Mouse (Mus musculus) neural tube, embryonic 13.5 days (tissue): ENCODE measurements around the gene Ksr2. TPM values are rescaled to one million over a fixed set of nuclear protein-coding genes. Genes with fewer than 3 reads are reported as not detected.
"Not testable (repeated sequence)": the region's sequence is repeated elsewhere in the genome, so short reads cannot be mapped to it uniquely, and the experiment has no call there.

Experiments
- ATAC-seq: fragments of 200-750 bp; cut with Nextera tagmentation; 2 replicates; pipeline ENCODE4 v1.8.0; 2017; ENCODE audit warnings: low read depth, mild to moderate bottlenecking, moderate TSS enrichment, moderate library complexity
- H3K27ac ChIP-seq: fragments of 300-500 bp; sonication (generic); replicated peaks from 2 replicates; pipeline ENCODE4 v1.5.1; 2015; ENCODE audit warnings: moderate library complexity, mild to moderate bottlenecking, inconsistent platforms
- H3K27me3 ChIP-seq: fragments of 300-500 bp; sonication (generic); 2 replicates; pipeline ENCODE4 v1.6.1; 2015; ENCODE audit warnings: mild to moderate bottlenecking, inconsistent platforms
- H3K36me3 ChIP-seq: fragments of 300-500 bp; sonication (generic); 2 replicates; pipeline ENCODE4 v1.6.1; 2015; ENCODE audit warnings: mild to moderate bottlenecking, inconsistent platforms
- H3K4me1 ChIP-seq: fragments of 300-500 bp; sonication (generic); replicated peaks from 2 replicates; pipeline ENCODE4 v1.6.1; 2015; ENCODE audit warnings: inconsistent platforms
- H3K4me2 ChIP-seq: fragments of 300-500 bp; sonication (generic); 2 replicates; pipeline ENCODE4 v1.6.1; 2015; ENCODE audit warnings: inconsistent platforms, mild to moderate bottlenecking, moderate library complexity
- H3K4me3 ChIP-seq: fragments of 300-500 bp; sonication (generic); 2 replicates; pipeline ENCODE4 v1.5.1; 2015; ENCODE audit warnings: mild to moderate bottlenecking, inconsistent platforms
- H3K9ac ChIP-seq: fragments of 300-500 bp; sonication (generic); 2 replicates; pipeline ENCODE4 v1.6.1; 2015; ENCODE audit warnings: moderate library complexity, mild to moderate bottlenecking, inconsistent platforms
- H3K9me3 ChIP-seq: fragments of 300-500 bp; sonication (generic); 2 replicates; pipeline ENCODE4 v1.6.1; 2016; ENCODE audit warnings: inconsistent platforms
- WGBS: fragments of 180-500 bp; shearing (Covaris S2); methylation state at CpG from one replicate; pipeline ENCODE4 v1.1.7; 2015; 5-methylcytosine and 5-hydroxymethylcytosine counted together
- polyA plus RNA-seq: library from polyadenylated mRNA; unstranded; fragments of >200 nt; fragmentation: Nextera tagmentation; extraction: Ambion mirVana; gene quantifications from 2 replicates; pipeline ENCODE4 v1.2.1, GENCODE M21; 2015

The Ksr2 gene
- polyA plus RNA-seq, 1 experiment from 2014 or later: 6.4 TPM

DNA sequence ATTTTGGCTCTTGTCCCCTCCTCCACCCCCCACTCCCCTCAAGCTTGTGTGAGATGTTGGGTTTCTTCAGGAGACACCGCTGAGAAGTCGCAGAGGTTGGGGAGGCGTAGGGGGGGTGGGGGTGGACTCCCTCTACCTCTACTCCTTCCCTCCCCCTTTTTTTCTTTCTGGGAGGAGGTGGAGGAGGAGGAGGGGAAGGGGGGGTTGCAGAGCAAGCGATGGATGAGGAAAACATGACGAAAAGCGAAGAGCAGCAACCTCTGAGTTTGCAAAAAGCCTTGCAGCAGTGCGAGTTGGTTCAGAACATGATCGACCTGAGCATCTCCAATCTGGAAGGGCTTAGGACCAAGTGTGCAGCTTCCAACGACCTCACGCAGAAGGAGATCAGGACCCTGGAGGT, 811 bp downstream of the Ksr2 start:
- Histone ChIP-seq H3K4me3 (peak overlapping the region; percentile 68), H3K4me2 (peak overlapping the region; percentile 70), H3K4me1 (peaks cover 27% of the 10 kb centered on the region), H3K9ac (peak overlapping the region; percentile 88), H3K27me3 (peaks cover 12% of the 10 kb centered on the region), H3K9me3 (no peaks in the 10 kb centered on the region), H3K27ac (peak overlapping the region; percentile 99), H3K36me3 (no peaks in the 10 kb centered on the region)
- ATAC-seq: peak; percentile 51
- 3% methylated on average over 10 of the region's 10 CpGs for WGBS

DNA sequence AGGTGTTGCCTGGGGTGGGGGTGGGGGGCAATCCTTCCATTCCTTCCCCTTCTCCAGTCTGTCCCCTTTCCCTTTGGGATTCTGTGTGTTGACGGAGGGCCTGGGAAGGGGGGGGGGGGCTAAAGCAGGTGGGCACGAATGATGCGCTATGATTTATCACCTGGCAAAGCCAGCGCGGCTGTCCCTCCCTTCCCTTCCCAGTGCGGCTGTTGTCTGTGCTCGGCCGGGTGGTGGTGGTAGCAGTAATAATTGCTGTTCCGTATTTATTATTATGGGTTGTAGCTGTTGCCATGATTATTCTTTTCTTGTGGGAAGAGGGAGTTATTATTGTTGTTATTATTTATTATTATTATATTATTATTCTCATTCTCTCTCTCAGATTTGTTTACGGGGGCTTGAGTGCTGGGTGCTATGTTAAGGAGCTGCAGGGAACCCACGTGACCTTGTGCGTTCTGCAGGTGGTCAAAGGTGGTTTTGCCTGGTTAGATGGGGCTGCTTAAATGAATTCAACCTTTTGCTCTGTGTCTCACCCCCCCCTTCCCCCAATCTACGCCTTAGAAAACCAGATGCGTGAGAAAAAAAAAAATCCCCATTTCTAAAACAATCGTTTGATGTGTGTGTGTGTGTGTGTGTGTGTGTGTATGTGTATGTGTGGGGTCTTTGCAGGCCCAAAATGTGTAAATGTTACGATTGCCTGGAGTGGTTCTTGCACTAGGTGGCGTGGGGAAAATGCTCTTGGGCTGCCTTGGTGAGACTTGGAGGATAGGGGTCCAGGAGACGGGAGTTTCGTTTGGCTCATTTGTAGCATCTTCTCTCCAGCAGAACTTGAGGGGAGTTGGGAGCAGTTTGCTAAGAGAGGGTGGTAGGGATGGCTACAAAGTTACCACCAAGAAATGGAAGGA, 1.5 kb downstream of the Ksr2 start:
- peak overlapping the region; percentile 70 for H3K4me2 ChIP-seq
- peaks cover 12% of the 10 kb centered on the region for H3K27me3 ChIP-seq
- no peaks in the 10 kb centered on the region for H3K9me3 ChIP-seq
- 22% methylated on average over 19 of the region's 19 CpGs for WGBS
- H3K4me1 ChIP-seq: peaks cover 27% of the 10 kb centered on the region
- peak overlapping the region; percentile 99 for H3K27ac ChIP-seq
- H3K36me3 ChIP-seq: no peaks in the 10 kb centered on the region
- H3K9ac ChIP-seq: peak overlapping the region; percentile 88
- peak overlapping the region; percentile 68 for H3K4me3 ChIP-seq
- peak; percentile 16 for ATAC-seq

DNA sequence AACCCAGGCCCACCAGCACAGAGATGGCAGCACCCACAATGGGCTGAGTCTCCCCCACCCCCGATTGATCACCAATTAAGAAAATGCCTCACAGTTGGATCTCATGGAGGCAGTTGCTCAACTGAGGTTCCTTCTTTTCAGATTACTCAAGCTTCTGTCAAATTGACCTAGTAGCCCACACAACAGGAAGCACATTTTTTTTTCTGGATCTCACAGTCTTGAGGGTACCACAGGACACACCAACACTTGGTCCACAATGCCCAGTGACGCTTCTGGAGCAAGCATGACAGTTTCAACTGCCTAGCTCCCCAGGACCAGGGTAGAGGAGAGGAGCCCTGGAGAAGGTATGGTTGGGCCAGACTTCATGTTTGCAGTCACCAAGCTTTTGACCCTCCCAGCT, 3.6 kb downstream of the Ksr2 start:
- Histone ChIP-seq H3K27me3 (peaks cover under 1% of the 10 kb centered on the region), H3K27ac (no peak overlapping the region), H3K4me1 (peaks cover 27% of the 10 kb centered on the region), H3K9ac (no peak overlapping the region), H3K4me3 (no peak overlapping the region), H3K36me3 (no peaks in the 10 kb centered on the region), H3K9me3 (no peaks in the 10 kb centered on the region), H3K4me2 (no peak overlapping the region)
- ATAC-seq: no peak
- 76% methylated on average over 2 of the region's 2 CpGs for whole genome bisulfite sequencing

DNA sequence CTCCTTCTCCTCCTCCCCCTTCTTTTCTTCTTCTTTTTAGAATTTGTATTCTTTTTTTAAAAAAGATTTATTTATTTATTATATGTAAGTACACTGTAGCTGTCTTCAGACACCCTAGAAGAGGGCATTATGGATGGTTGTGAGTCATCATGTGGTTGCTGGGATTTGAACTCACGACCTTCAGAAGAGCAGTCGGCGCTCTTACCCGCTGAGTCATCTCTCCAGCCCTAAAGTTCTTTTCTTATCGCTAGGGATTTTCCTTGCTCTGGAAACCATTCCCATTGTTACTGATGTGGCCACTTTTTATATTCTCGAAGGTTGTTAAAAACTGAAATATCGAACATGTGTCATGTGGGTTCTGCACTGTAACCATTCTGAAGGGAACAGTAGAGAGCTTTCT, 19.7 kb downstream of the Ksr2 start:
- not testable (repeated sequence) for H3K27me3 ChIP-seq, ATAC-seq
- 92% methylated on average over 7 of the region's 7 CpGs for WGBS

GRCm38 (mm10) chr5:117440261-117440660, 26.5 kb downstream of the Ksr2 start:
- no peaks in the 10 kb centered on the region for H3K27me3 ChIP-seq
- no peak overlapping the region for H3K4me3 ChIP-seq
- 0 out of 2 replicates have a peak, but pooled peaks cover 3% of the 10 kb centered on the region for H3K36me3 ChIP-seq
- peaks cover 18% of the 10 kb centered on the region for H3K4me1 ChIP-seq
- no peaks in the 10 kb centered on the region for H3K9me3 ChIP-seq
- H3K27ac ChIP-seq: no peak overlapping the region
- no peak for ATAC-seq
- 83% methylated on average over 11 of the region's 11 CpGs for WGBS
- H3K9ac ChIP-seq: no peak overlapping the region
- H3K4me2 ChIP-seq: no peak overlapping the region

More for the DNA sequence above, 19.7 kb downstream of the Ksr2 start:
- H3K9me3 ChIP-seq, H3K4me2 ChIP-seq, H3K36me3 ChIP-seq, H3K9ac ChIP-seq, H3K4me1 ChIP-seq, H3K27ac ChIP-seq, H3K4me3 ChIP-seq: not testable (repeated sequence)

GRCm38 (mm10) chr5:117441242-117441842, 27.5 kb downstream of the Ksr2 start:
- Histone ChIP-seq H3K36me3 (0 out of 2 replicates have a peak, but pooled peaks cover 3% of the 10 kb centered on the region), H3K4me2 (peak overlapping the region; percentile 38), H3K9ac (peak overlapping the region; percentile 54; the same call in 1 of the 2 replicates), H3K27ac (peak overlapping the region; percentile 79), H3K9me3 (no peaks in the 10 kb centered on the region), H3K4me3 (no peak overlapping the region), H3K27me3 (no peaks in the 10 kb centered on the region), H3K4me1 (peaks cover 18% of the 10 kb centered on the region)
- no peak; the same call in 1 of the 2 replicates for ATAC-seq
- WGBS: 22% methylated on average over 18 of the region's 18 CpGs

DNA sequence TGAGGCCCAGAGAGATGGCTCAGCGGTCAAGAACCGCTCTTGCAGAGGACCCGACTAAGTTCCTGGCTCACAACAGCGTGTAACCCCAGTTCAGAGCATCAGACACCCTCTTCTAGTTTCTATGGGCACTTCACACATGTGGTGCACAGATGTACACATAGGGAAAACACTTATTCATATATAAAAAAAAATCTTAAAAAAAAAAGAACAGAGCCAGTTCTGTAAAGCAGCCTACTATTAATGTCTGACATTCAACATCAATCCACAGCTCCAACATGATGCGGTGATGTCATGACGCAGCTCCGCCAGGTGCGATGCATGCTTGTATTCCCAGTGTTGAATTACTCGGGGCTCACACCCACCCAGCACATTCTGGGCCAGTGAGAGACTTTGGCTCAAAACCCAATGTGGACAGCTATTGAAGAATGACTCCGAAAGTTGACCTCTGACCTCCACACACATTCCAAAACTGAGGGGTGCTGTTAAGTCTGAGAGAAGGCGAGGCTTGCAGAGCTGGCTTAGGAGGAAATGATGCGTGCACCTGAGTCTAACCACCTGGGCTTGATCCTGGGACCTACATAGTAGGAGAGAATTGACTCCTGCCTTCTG, 28.5 kb downstream of the Ksr2 start:
- 88% methylated on average over 12 of the region's 12 CpGs for WGBS
- Histone ChIP-seq H3K36me3 (0 out of 2 replicates have a peak, but pooled peaks cover 3% of the 10 kb centered on the region), H3K27ac (peak overlapping the region; percentile 79), H3K4me1 (peaks cover 18% of the 10 kb centered on the region), H3K9ac (peak overlapping the region; percentile 54; the same call in 1 of the 2 replicates), H3K4me3 (no peak overlapping the region), H3K27me3 (no peaks in the 10 kb centered on the region), H3K9me3 (no peaks in the 10 kb centered on the region), H3K4me2 (no peak overlapping the region)
- no peak; the same call in 1 of the 2 replicates for ATAC-seq

DNA sequence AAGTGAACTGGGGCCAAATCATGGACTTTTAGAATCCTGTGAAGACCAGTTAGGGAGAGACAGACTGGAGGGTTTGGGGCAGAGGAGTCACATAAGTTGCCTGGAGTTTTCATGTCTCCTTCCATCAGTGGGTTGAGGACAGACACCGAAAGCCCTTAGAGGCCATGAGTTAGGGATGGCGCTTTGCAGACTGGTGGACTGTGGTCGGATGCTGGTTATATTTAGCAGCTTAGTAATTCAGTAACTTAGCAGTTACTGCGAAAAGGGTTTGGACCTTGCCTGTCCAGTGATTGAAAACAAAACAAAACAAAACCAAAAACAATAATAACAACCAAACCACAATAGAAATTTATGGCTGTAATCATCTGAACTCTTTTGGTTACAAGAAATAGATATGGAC, 29.3 kb downstream of the Ksr2 start:
- no peak overlapping the region for H3K4me2 ChIP-seq
- H3K36me3 ChIP-seq: 0 out of 2 replicates have a peak, but pooled peaks cover 3% of the 10 kb centered on the region
- H3K4me1 ChIP-seq: peaks cover 18% of the 10 kb centered on the region
- no peaks in the 10 kb centered on the region for H3K9me3 ChIP-seq
- H3K4me3 ChIP-seq: no peak overlapping the region
- 95% methylated on average over 4 of the region's 4 CpGs for WGBS
- H3K27ac ChIP-seq: no peak overlapping the region
- no peak for ATAC-seq
- no peaks in the 10 kb centered on the region for H3K27me3 ChIP-seq
- H3K9ac ChIP-seq: no peak overlapping the region

GRCm38 (mm10) chr5:117443902-117444301, 30.1 kb downstream of the Ksr2 start:
- no peaks in the 10 kb centered on the region for H3K9me3 ChIP-seq
- H3K4me3 ChIP-seq: no peak overlapping the region
- no peak overlapping the region for H3K4me2 ChIP-seq
- H3K27ac ChIP-seq: no peak overlapping the region
- ATAC-seq: no peak
- H3K27me3 ChIP-seq: no peaks in the 10 kb centered on the region
- H3K36me3 ChIP-seq: 0 out of 2 replicates have a peak, but pooled peaks cover 3% of the 10 kb centered on the region
- WGBS: 93% methylated on average over 6 of the region's 6 CpGs
- no peak overlapping the region for H3K9ac ChIP-seq
- H3K4me1 ChIP-seq: peaks cover 18% of the 10 kb centered on the region

DNA sequence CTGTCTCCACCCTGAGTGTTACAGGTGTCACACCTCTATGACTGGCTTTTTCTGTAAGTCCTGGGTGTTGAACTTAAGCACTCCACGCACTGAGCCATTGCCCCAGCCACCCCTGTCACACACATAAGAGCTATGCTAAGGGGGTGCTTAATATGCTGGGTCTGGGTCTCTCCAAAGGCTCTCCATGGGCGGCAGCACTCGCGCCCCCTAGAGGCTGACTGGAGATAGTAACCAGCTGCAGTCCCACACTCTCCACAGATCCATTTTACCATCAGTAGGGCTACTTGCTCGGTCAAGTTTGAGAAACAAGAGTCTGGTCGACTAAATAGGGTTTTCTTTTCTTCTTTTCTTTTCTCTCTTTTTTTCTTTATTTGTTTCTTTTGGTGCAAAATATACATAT, 33.9 kb downstream of the Ksr2 start:
- no peak for ATAC-seq
- WGBS: 47% methylated on average over 6 of the region's 6 CpGs
- Histone ChIP-seq H3K9me3 (no peaks in the 10 kb centered on the region), H3K27ac (no peak overlapping the region), H3K36me3 (0 out of 2 replicates have a peak, but pooled peaks cover 3% of the 10 kb centered on the region), H3K4me3 (no peak overlapping the region), H3K27me3 (no peaks in the 10 kb centered on the region), H3K4me2 (no peak overlapping the region), H3K9ac (no peak overlapping the region), H3K4me1 (no peaks in the 10 kb centered on the region)

- 95% methylated on average over 2 of the region's 2 CpGs for WGBS
- ATAC-seq: no peak
- H3K9me3 ChIP-seq: no peaks in the 10 kb centered on the region
- no peak overlapping the region for H3K4me2 ChIP-seq
- H3K36me3 ChIP-seq: no peaks in the 10 kb centered on the region
- H3K4me1 ChIP-seq: 0 out of 2 replicates have a peak, but pooled peaks cover under 1% of the 10 kb centered on the region
- H3K9ac ChIP-seq: no peak overlapping the region
- no peaks in the 10 kb centered on the region for H3K27me3 ChIP-seq
- H3K4me3 ChIP-seq: no peak overlapping the region
- H3K27ac ChIP-seq: no peak overlapping the region
Observed at GRCm38 (mm10) chr5:117452013-117452412, 38.2 kb downstream of the Ksr2 start.

GRCm38 (mm10) chr5:117455546-117455945, 41.7 kb downstream of the Ksr2 start:
- no peak for ATAC-seq
- no peaks in the 10 kb centered on the region for H3K27me3 ChIP-seq
- no peak overlapping the region for H3K4me2 ChIP-seq
- 0 out of 2 replicates have a peak, but pooled peaks cover 13% of the 10 kb centered on the region for H3K4me1 ChIP-seq
- no peak overlapping the region for H3K4me3 ChIP-seq
- no peak overlapping the region for H3K9ac ChIP-seq
- WGBS: 77% methylated on average over 8 of the region's 8 CpGs
- H3K27ac ChIP-seq: no peak overlapping the region
- no peaks in the 10 kb centered on the region for H3K36me3 ChIP-seq
- H3K9me3 ChIP-seq: no peaks in the 10 kb centered on the region
